Mouse (Mus musculus) lung, adult 18-20 months (tissue): ENCODE data around the gene Eno1.
"Not testable (repeated sequence)": the region's sequence is repeated elsewhere in the genome, so short reads cannot be mapped to it uniquely, and the experiment has no call there.

Experiments
- DNase-seq, 2 experiments: peaks; one replicate each; pipeline ENCODE4 v3.0.0; 2022; ENCODE audit warnings: mixed read lengths in 2 of 2

Gene Eno1

GRCm38 (mm10) chr4:150250549-150251422 is 14.3 kb downstream of the Eno1 start:
- no peak for DNase-seq

- no peak for DNase-seq
These were observed 17.9 kb downstream of the Eno1 start for GRCm38 (mm10) chr4:150254416-150254815.

GRCm38 (mm10) chr4:150255181-150255580 is 18.7 kb downstream of the Eno1 start:
- DNase-seq = no peak

GRCm38 (mm10) chr4:150257252-150258204 is 21.0 kb downstream of the Eno1 start:
- peak; percentile 84 to 88 for DNase-seq

- DNase-seq = no peak
These were observed 21.9 kb downstream of the Eno1 start for GRCm38 (mm10) chr4:150258388-150258787.

GRCm38 (mm10) chr4:150259577-150259976 is 23.1 kb downstream of the Eno1 start:
- no peak for DNase-seq

- DNase-seq = no peak
These were observed 23.6 kb downstream of the Eno1 start for GRCm38 (mm10) chr4:150260111-150260510.

GRCm38 (mm10) chr4:150260745-150261144 is 24.2 kb downstream of the Eno1 start:
- DNase-seq = peak in 1 of 2 experiments; percentile 14

- no peak for DNase-seq
These were observed 25.8 kb downstream of the Eno1 start for GRCm38 (mm10) chr4:150262301-150262700.

- DNase-seq = peak; percentile 34 to 46
These were observed 28.4 kb downstream of the Eno1 start for GRCm38 (mm10) chr4:150264903-150265302.

GRCm38 (mm10) chr4:150265471-150265870 is 28.9 kb downstream of the Eno1 start:
- no peak for DNase-seq

GRCm38 (mm10) chr4:150266655-150267223 is 30.2 kb downstream of the Eno1 start:
- peak; percentile 75 to 80 for DNase-seq

- no peak for DNase-seq
These were observed 32.4 kb downstream of the Eno1 start for GRCm38 (mm10) chr4:150268674-150269653.

- no peak for DNase-seq
These were observed 33.2 kb downstream of the Eno1 start for GRCm38 (mm10) chr4:150269679-150270078.

- not testable (repeated sequence) for DNase-seq
These were observed 34.2 kb downstream of the Eno1 start for GRCm38 (mm10) chr4:150270718-150271117.

GRCm38 (mm10) chr4:150272725-150273124 is 36.2 kb downstream of the Eno1 start:
- DNase-seq = peak; percentile 63 to 76

- DNase-seq = no peak
These were observed 39.0 kb downstream of the Eno1 start for GRCm38 (mm10) chr4:150275531-150275930.

- DNase-seq = not testable (repeated sequence)
These were observed 42.8 kb downstream of the Eno1 start for GRCm38 (mm10) chr4:150279336-150279735.

GRCm38 (mm10) chr4:150280002-150280401 is 43.5 kb downstream of the Eno1 start:
- no peak for DNase-seq

GRCm38 (mm10) chr4:150280459-150280858 is 43.9 kb downstream of the Eno1 start:
- DNase-seq = no peak

GRCm38 (mm10) chr4:150281018-150281761 is 44.7 kb downstream of the Eno1 start, which contains the start of gene Rere:
Gene Rere (plus strand): TSS chr4:150281646.
- peak; percentile 97 for DNase-seq
